Mouse (Mus musculus) heart, adult 2 months (tissue): ENCODE results near the gene Nfia.

Source experiments
- CTCF ChIP-seq: fragments of 200-600 bp; IDR thresholded peaks from 2 replicates; pipeline ENCODE4 v1.8.1; 2022; ENCODE audit warnings: antibody characterized with exemption, mild to moderate bottlenecking, moderate library complexity
- EP300 ChIP-seq: fragments of 200-500 bp; IDR thresholded peaks from 2 replicates; pipeline ENCODE4 v1.6.1; 2011; ENCODE audit warnings: low read depth, low read length, control low read depth; ENCODE audit not compliant: insufficient read depth

GRCm38 (mm10) chr4:98108676-98109016, 336.1 kb downstream of the Nfia start:
- TF ChIP-seq EP300 (no peak), CTCF (no peak)
